Mouse (Mus musculus): Measurements from ENCODE around the gene Zc3h10.

GRCm38 (mm10) chr10:128538340-128538870 is 9.2 kb downstream of the Zc3h10 start:
- TF ChIP-seq EP300 (IDR thresholded peaks at IDR 0.05; ENCODE audit: low read depth) = no peak
- no peak for TF ChIP-seq CTCF (IDR thresholded peaks at IDR 0.05; ENCODE audit: low read depth)

Measured in heart, postnatal 0 days (tissue).